Mouse (Mus musculus): ENCODE measurements around the gene Olfr1358.
"Not testable (repeated sequence)": the region's sequence is repeated elsewhere in the genome, so short reads cannot be mapped to it uniquely, and the experiment has no call there.

Gene Olfr1358

DNA sequence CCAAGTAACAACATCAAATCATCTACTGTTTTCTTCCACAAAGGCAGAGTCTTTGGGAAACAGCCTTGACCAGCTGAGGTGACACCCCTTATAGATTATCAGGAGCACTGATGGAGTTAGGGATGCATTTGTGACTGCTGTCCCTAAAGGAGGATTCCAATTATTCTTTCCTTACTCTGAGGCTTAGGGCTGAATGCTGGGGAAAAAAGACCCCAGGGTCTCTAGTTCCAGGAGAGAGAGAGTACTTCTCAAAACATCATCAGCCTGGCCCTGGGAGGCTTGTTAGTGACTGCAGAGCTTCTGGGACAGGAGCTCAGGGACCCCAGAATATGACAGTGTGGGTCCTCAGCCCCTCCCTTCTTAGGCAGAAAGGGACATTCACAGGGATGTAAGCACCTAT is at the start of gene Olfr1358:
Olfr1358 (plus strand) TSS at position 301 of the 400 bp plus-strand sequence.
- DNase-seq (ENCODE audit: low read depth, low spot score) = no peak

DNA sequence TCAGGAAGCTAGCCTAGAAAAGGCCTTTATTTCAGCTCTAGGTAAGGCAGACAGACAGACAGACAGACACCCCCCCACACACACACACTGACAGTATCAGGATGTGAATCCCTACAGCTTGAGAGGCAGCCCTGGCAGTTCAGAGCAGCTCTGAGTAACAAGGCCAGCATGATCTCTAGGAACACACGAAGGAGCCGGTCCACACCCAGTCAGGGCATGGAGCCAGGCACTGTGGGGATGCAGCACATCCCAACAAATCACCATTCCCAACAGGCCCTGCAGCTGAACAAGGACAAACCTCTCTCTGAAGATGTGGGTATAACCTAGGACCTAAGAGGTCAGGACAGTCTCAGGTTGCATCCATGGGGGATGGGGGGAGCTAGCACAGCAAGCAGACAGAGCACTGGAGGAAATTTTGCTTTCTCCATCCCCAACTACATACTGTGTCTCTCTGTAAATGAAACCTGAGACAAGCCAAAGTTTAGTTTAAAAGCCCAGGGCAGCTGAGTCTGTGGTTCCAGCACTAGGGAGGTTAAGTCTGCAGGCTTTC is 49.4 kb upstream of the Olfr1358 start:
- no peak for DNase-seq (ENCODE audit: low read depth, low spot score)

DNA sequence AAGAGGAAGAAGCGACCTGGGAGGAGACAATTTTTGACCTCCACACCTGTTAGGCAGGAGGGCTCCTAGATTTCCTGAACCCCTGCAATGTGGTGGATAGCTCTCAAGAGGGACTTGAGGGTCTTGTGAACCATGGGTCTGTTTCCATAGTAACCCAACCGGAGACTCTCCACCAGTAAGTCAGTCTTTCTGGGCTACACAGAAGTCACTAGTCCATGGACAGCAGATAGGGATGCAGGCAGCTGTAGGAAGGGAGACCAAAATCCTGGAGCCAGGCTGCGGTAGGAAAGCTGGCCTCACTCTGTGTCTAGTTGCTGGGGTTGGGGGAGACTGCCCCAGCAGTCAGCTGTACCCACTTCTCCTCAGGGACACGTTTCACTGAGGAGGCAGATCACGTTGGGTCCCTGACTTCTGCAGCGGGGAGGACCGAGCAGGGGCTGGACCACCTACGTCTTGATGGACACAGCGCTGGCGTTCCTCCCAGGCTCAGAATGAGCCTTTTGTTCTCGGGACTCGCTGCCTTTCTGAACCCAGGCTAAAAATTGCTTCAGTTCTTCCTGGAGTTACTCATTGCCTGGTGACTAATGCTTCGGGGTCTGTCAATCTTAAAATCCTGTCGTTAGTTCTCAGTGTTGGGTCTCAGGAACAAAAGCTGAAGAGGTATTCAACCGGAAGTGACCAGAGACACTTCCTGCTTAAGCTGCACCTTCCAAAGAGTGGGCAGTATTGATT is 46.5 kb upstream of the Olfr1358 start:
- DNase-seq (ENCODE audit: low read depth, low spot score) = no peak

DNA sequence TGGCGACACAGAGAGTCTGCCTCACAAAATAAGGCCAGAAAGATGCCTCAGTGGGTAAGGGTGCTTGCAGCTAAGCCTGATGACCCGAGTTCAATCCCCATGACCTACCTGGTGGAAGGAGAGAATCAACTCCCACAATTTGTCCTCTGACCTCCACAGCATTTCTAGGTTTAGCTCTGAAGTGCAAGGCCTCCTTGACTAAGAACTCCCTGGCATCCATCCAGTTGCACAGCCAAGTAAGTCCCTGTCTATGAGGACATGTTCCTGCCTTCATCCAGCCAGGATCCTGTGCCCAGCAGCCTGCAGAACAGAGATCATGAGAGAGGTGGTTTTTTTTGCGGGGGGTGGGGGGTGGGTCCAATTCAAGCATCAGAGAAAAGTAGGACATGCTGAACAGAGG is 45.2 kb upstream of the Olfr1358 start:
- no peak for DNase-seq (ENCODE audit: low read depth, low spot score)

DNA sequence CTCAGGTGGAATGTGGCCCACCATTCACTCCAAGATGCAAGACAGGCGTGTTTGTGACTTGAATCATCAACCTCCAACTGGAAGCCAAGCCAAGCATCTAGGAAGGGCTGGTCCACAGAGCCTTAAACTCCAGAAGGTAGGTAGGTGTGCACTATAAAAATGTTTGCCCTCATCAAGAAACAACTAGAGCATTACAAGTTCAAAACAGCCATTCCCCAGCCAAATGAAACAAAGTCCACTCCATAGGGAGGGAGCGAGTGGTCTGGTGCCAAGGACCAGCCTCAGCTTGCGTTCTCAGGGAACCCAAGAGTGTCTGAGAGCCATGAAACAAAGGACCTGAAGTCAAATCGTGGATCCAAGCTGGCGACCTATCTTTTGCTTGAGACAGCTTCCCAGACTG is 43.8 kb upstream of the Olfr1358 start:
- DNase-seq (ENCODE audit: low read depth, low spot score) = no peak

DNA sequence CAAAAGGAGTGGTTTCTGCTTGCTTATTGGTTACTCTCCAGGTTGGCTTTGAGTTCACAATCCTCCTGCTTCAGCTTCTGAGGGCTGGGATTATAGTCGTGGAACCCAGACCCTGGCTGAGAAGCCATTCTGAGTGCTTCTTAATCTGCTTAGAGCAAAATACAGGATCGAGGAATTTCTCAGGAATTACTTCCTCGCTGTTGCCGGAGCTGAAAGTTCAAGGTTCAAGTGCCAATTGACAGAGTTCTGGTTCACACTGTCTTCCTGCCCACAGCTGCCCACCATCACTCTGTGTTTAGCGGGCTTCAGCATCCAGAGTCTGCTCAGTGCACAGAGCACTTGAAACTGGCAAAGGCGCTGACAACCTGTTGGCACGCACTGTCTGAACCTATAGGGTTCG is 42.5 kb upstream of the Olfr1358 start:
- DNase-seq (ENCODE audit: low read depth, low spot score) = no peak

DNA sequence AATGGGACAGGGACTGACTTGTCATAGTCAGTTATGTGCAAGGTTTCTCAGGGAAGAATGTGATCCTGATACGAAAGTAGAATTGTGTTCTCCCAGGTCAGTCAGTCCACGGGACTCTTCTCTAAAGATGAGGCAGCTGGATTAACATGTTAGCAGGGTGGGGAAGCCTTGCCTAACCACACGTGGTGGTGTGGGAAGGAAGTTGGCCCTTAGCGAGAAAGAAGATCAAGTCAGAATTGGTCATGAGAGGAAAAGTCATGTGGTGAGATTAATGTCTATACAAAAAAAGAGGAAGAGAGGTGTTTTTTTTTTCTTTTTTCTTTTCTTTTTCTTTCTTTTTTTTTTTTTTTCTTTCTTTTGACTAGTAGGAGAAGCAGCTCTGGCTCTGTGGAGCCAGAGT is 40.4 kb upstream of the Olfr1358 start:
- no peak for DNase-seq (ENCODE audit: low read depth, low spot score)

DNA sequence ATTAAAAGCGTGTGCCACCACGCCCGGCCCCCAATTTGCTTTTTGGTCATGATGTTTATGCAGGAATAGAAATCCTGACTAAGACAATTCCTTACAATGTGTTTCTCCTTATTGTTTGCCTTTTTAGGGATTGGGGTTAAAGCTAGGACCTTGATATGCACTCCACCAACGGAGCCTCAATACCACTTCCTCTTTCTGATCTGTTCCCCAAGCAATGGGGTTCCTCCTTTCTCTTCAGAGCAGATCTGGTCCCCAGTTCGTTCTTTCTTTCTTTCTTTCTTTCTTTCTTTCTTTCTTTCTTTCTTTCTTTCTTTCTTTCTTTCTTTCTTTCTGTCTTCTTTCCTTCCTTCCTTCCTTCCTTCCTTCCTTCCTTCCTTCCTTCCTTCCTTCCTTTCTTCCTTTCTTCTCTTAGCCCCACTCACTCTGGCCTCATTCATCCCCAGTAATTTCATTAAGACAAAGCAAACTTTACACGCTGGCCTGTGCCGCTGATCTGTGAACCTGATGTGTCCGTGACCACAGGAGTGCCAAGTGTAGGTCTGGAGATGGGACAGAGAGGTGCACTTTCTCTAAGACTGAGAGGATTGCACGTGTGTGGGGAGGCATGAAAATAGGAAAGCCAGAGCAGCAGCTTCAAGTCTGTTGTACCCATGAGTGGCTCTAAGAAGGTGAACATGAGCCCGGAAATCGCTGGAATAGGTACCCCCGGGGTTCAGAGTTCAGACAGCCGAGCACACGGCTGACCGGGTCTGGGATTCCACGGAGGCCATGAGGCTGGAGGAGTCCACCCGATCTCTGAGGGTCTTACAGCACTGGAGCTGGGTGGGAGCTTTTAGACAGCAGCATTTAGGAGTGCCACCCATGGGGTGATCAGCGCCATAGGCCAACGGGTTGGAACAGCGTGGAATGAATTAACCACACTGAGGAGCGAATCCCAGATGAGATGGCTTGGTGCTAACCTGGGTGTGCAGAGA is 36.0 kb upstream of the Olfr1358 start:
- no peak for DNase-seq (ENCODE audit: low read depth, low spot score)

DNA sequence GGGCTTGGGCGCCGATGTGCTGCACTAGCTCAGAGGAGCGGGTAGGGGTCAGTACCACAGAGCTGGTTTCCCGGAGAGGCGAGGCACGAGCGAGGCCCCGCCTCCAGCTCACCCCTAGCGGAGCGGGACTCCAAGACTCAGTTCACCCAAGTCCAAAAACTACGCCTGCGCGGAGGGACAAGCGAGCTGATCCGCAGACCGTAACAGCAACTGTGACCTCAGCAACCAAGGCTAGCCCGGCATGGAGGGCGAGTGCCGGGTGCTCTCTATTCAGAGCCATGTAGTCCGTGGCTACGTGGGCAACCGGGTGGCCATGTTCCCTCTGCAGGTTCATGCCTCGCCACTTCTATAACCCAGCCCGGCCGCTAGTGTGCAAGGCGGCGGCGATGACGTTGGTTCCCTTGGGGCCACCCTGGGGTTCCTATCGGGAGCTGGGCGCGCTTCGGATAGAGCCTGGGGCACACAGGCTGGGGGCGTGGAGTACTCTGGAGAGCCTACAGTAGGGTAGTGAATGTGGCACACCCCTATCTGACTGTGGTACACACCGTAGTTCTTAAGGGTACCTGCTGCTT is 35.2 kb upstream of the Olfr1358 start:
- DNase-seq (ENCODE audit: low read depth, low spot score) = no peak

DNA sequence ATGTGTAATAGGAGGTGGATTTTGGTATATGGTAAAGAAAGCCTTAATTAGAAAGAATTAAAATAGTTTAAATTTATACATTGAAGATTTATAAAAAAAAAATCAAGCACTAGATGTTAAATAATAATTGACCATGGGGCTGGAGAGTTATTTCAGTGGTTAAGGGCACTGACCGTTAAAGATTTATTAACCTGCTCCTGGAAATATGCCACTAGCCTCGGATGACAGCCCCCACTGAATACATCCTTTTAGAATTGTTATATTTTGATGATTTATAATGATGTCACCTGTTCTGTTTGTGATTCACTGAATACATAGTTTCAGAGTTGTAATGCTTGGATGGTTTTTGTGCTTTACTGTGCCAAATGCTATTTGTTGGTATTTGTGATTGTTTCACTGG is 31.9 kb upstream of the Olfr1358 start:
- not testable (repeated sequence) for DNase-seq (ENCODE audit: low read depth, low spot score)

DNA sequence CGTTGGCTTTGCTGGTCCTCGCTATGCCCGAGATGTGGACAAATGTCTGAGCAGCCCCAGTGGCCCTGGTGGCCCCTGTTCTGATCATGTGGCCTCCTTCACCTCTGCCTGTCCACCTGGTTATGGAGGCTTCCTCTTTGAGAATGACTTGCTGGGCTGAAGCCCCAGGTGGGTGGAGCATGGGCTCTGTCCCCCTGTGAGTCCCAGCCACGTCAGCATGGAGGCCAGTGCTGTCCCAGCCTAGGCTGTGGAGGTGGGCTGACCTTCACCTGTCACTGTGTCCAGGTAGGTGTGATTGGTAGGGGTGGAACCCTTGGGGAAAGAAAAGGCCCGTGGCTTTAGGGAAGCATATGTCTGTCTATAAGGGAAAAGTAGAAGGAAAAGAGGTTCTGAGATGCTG is 30.4 kb upstream of the Olfr1358 start:
- no peak for DNase-seq (ENCODE audit: low read depth, low spot score)

DNA sequence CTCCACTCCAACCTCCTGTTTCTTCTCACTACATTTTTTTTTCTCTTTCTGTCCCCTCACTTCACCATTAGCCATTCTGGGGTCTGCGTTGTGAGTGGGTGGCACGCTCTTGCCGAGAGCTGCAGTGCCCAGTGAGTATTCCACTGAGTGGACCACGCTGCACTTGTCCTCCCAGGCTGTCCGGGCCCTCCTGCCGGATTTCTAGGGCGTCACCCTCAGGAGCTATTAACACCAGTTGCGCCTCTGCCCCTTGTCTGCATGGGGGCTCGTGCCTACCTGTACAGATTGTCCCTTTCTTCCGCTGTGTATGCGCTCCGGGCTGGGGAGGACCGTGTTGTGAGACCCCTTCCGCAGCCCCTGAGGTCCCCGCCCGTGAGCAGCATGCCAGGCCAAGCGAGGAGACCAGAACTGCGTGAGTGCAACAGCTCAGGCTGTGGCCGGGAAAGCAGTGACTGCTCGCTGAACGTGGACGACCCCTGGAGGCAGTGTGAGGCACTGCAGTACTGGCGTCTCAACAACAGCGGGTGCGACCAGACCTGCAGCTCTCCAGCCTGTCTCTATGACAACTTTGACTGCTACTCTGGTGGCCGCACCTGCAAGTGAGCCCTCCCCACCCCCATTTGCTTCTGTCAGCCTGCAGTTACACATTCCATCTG is 29.7 kb upstream of the Olfr1358 start:
- no peak for DNase-seq (ENCODE audit: low read depth, low spot score)

DNA sequence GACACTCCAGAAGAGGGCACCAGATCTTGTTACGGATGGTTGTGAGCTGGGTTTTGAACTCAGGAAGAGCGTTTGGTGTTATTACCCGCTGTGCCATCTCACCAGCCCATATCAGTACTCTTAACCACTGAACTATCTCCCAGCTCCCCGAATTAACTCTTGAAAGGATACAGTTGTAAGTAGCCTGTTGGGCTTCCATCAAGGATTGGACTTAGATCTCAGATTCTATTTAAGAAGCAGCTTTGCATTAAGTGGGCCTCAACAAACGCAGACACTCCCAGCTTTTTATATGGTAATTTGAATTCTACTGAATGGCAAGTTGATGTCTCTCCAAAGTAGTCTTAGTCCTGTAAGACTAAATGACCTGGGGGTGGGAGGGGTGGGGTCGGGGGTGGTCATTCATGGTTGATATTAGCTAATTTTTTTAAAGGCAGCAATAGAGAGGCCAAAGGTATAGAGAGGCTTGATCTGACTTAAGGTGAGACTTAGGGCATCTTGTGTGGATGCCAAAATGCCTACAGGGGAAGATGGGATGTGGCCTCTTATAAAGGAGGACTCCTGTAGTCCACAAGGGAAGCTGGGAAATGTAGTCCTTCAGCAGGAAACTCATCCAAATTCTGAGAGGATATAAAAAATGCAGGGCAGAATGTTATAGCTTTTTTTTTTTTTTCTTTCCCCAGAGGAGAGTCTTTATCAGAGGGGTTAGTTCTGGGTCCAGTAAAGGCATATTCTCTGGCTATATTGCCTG is 14.1 kb upstream of the Olfr1358 start:
- DNase-seq (ENCODE audit: low read depth, low spot score) = no peak

DNA sequence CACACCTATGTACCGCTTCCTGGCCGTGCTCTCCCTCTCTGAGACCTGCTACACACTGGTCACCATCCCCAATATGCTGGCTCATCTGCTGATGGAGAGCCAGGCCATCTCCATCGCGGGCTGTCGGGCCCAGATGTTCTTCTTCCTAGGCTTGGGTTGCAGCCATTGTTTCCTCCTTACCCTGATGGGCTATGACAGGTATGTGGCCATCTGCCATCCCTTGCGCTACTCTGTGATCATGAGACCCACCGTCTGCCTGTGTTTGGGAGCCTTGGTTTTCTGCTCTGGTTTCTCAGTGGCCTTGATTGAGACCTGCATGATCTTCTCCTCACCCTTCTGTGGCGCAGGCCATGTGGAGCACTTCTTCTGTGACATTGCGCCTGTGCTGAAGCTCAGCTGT is 2.6 kb downstream of the Olfr1358 start:
- DNase-seq (ENCODE audit: low read depth, low spot score) = no peak

DNA sequence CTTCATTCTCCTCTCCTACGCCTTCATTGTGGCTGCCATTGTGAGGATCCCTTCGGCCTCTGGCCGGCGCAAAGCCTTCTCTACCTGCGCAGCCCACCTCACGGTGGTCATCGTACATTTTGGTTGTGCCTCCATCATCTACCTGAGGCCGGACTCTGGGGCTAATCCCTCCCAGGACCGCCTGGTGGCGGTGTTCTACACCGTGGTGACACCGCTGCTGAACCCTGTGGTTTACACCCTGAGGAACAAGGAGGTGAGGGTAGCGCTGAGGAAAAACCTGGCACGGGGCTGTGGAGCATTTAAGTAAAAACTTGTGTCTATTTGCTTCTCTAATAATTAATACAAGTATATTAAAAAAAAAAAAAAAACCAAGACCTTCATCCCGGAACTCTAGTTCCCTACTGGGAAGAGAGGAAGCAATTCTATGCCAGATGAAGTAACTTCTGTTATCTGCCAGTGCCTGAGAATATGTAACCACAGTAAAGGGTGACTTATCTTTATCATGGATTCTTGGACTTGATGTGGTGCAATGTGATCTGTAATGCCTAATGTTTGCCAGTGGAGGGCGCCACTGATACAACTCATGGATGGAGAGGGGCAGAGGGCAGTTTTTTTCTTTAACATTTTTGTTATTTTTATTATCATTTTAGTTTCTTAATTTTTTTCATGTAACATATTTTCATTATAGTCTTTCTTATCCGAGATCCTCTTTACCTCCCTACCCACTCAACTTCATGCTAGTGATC is 3.2 kb downstream of the Olfr1358 start:
- no peak for DNase-seq (ENCODE audit: low read depth, low spot score)

DNA sequence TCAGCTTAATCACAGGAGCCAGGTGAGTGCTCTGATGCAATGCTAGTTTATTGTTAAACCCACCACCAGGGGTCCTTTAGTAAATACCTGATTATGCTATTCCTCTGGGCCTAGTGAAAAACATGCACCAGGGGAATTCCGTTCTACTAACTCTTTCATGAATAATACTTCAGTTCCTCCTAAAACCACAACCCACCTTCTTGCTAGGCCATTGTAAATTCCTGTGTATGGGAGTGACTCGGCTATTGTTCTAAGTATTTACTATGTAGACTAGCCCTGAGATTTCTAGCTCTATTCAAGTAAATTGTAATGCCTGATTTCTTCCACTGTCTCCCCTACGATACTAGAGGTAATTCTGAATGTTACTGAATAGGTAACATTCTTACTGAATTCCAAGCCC is 7.8 kb downstream of the Olfr1358 start:
- DNase-seq (ENCODE audit: low read depth, low spot score) = not testable (repeated sequence)

DNA sequence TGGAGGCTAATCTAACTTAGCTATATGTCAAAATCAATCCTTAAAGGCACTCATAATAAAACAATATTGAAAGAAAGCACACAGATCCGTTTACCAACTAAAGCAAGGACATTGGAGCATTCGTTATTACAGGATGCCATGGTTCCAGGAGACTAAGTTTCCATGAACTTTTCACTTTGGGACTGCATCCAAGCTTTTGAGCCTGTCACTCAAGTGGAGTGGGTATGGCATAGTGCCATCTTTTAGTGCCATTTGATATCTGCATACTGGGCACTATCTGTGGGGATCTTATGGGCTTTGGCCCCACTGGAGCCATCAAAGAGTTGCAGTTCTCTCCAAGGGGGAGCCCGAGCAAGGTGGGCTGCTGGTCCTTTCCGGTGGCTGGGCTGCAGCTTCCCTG is 8.3 kb downstream of the Olfr1358 start:
- DNase-seq (ENCODE audit: low read depth, low spot score) = no peak

DNA sequence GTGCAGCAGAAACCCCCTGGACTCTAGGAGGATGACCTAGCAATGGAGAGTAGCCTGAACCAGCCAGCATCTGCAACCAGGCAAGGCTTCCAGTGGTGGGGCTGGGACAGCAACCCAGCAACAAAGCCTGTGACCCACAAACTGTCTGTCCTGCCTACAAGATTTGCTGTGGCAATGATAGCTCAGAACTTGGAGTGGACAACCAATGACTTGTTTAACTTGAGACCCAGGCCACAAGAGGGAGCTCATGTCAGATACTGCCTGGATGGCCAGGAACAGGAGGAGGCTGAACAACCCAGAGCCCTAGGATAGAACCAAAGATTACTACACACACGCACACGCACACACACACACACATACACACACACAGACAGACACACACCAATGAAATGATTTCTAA is 23.7 kb downstream of the Olfr1358 start:
- DNase-seq (ENCODE audit: low read depth, low spot score) = no peak

DNA sequence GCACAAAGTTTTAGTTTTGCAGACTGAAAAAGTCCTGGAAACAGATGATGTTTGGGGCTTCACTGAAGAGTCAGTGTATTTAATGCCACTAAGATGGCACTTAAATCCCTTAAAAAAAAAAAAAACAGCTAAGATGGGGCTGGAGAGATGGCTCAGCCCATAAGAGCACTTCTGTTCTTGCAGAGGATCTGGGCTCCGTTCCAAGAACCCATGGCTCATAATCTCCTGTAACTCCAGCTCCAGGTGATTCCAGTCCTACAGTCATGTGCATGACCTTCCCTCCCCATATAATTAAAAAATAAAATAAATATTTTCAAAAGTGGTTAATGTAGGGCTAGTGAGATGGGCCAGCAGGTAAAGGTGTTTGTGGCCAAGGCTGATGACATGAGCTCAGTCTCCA is 47.8 kb downstream of the Olfr1358 start:
- DNase-seq (ENCODE audit: low read depth, low spot score) = no peak

DNA sequence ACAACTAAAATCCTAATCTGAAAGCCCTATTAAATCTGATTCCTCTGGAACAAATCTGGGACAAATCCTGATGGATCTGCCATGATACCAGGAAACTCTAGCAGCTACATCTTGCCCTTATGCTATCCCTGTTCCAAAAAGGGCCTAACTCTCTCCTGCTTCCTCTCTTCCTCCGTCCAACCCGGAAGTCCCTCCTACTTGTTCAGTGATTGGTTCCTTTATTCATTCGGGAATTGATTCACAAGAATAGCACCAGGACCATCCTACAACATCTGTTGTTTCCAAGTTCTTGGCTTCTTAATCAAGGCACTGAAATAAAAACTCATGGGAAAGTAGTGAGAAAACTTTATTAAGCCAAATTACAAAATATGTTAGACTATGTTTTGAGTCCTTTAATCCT is 52.0 kb downstream of the Olfr1358 start:
- no peak for DNase-seq (ENCODE audit: low read depth, low spot score)

Measured in brain, embryonic 18.5 days (tissue).